Mouse (Mus musculus): ENCODE results near the gene Chil1.

DNA sequence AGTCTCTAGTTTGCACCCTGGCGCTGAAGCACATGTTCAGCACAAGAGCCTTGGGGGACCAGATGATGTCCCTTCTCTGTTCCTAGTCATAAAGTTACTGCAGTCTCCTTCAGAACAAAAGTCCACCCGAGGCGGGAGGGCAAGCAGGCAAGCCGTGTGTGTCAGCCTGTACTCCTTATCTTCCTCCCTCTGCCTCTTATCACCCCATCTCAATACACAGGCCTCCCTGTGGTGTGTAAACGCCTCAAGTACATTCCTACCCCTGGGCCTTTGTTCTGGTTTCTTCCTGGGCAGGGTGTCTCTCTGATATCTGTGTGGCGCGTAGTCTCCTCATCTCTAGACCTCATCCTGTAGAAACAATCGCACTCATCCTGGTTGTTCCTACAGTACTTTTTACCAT is 44.8 kb downstream of the Chil1 start:
- TF ChIP-seq MAX (IDR thresholded peaks at IDR 0.05; ENCODE audit: low read depth) = no peak
- no peak for TF ChIP-seq POLR2A (IDR thresholded peaks at IDR 0.05; ENCODE audit: insufficient read length, low read depth)
- TF ChIP-seq SRF (IDR thresholded peaks at IDR 0.05; ENCODE audit: control insufficient read depth, insufficient read length, low read depth) = no peak
- TF ChIP-seq POLR2AphosphoS2 (IDR thresholded peaks at IDR 0.05; ENCODE audit: insufficient read length, low read depth) = no peak
- no peak for TF ChIP-seq CEBPB (IDR thresholded peaks at IDR 0.05; ENCODE audit: insufficient read depth, poor library complexity, severe bottlenecking)
- no peak for TF ChIP-seq USF1 (IDR thresholded peaks at IDR 0.05; ENCODE audit: low read depth)
- no peak for TF ChIP-seq MYOG (IDR thresholded peaks at IDR 0.05; ENCODE audit: control insufficient read depth in 1 of 3, insufficient read depth in 1 of 3, insufficient read length in 2 of 3, low read depth in 2 of 3)
- TF ChIP-seq E2F4 (IDR thresholded peaks at IDR 0.05; ENCODE audit: insufficient read depth) = no peak
- TF ChIP-seq TCF12 (IDR thresholded peaks at IDR 0.05; ENCODE audit: insufficient read depth, poor library complexity, severe bottlenecking) = no peak

Data from myocyte (in vitro differentiated cells).